Mouse (Mus musculus): ENCODE measurements around the gene Pik3r1. TPM values are rescaled to one million over a fixed set of nuclear protein-coding genes. Genes with fewer than 3 reads are reported as not detected.

Pik3r1 gene
- polyA plus RNA-seq, 1 experiment = 6.8 TPM

DNA sequence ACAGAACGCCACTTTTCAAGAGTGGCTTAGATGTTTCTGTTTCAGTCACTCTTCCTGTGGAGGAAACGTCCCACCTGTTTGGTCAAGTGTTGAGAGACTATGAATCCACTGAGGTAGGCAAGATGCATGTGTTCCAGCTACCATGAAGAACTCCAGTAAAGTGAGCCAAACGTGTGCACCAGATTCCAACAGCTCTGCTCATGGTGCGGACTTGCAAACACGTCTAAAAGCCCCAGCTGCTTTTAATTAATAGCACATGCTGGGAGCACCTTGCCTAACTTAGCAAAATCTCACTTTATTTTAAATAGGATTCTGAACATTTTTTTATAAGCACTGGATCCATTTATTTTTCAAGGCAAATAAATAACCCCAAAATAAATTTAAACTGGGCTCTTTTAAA lies 40.2 kb downstream of the Pik3r1 start:
- TF ChIP-seq SRF (IDR thresholded peaks at IDR 0.05; ENCODE audit: control insufficient read depth, insufficient read length, low read depth) (no peak), CEBPB (IDR thresholded peaks at IDR 0.05; ENCODE audit: insufficient read depth, poor library complexity, severe bottlenecking) (no peak), TCF3 (IDR thresholded peaks at IDR 0.05; ENCODE audit: insufficient read length, low read depth) (no peak), TCF12 (IDR thresholded peaks at IDR 0.05; ENCODE audit: insufficient read depth, poor library complexity, severe bottlenecking) (no peak), USF1 (IDR thresholded peaks at IDR 0.05; ENCODE audit: low read depth) (no peak), POLR2AphosphoS2 (IDR thresholded peaks at IDR 0.05; ENCODE audit: insufficient read length, low read depth) (no peak), MYOG (IDR thresholded peaks at IDR 0.05; ENCODE audit: control insufficient read depth in 1 of 3, insufficient read depth in 1 of 3, insufficient read length in 2 of 3, low read depth in 2 of 3) (no peak), POLR2A (IDR thresholded peaks at IDR 0.05; ENCODE audit: insufficient read length, low read depth) (no peak), REST (IDR thresholded peaks at IDR 0.05; ENCODE audit: insufficient read depth, insufficient read length) (no peak), MYOD1 (IDR thresholded peaks at IDR 0.05; ENCODE audit: control insufficient read depth in 1 of 3, insufficient read length in 2 of 3, low read depth in 2 of 3) (no peak), E2F4 (IDR thresholded peaks at IDR 0.05; ENCODE audit: insufficient read depth) (no peak), MAX (IDR thresholded peaks at IDR 0.05; ENCODE audit: low read depth) (no peak)
- H3K36me3 ChIP-seq (ENCODE audit: control insufficient read depth, insufficient read depth) = no peaks in the 10 kb centered on the region

DNA sequence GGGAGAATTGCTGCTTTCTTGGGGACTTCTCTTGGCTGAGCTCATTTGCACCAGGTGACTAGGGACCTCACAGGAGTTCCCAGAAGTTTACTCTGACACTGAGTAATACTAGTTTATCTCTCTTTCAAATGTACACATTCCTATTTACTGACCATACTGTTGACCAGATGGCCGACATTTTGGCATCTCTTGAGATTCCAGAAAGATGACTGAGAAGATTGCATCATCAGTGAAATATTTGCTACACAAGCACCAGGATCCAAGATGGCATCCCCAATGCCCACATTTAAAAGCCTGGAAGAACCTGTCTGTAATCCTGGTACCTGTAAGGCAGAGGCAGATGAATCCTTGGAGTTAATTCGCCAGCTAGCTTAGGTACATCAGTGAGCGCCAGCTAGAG lies 41.1 kb downstream of the Pik3r1 start:
- Histone ChIP-seq H3K4me3 (no peak overlapping the region), H3K36me3 (ENCODE audit: control insufficient read depth, insufficient read depth) (no peaks in the 10 kb centered on the region), H3K4me2 (ENCODE audit: low read depth) (no peak overlapping the region), H3K79me2 (ENCODE audit: control insufficient read depth, insufficient read depth) (peaks cover 81% of the 10 kb centered on the region), H3ac (ENCODE audit: control insufficient read depth, insufficient read length) (no peak overlapping the region), H3K27me3 (ENCODE audit: control insufficient read depth, insufficient read depth, insufficient read length) (no peaks in the 10 kb centered on the region)
- TF ChIP-seq CEBPB (IDR thresholded peaks at IDR 0.05; ENCODE audit: insufficient read depth, poor library complexity, severe bottlenecking) = peak; percentile 66
- no peak for TF ChIP-seq E2F4 (IDR thresholded peaks at IDR 0.05; ENCODE audit: insufficient read depth)
- no peak for TF ChIP-seq REST (IDR thresholded peaks at IDR 0.05; ENCODE audit: insufficient read depth, insufficient read length)
- TF ChIP-seq TCF3 (IDR thresholded peaks at IDR 0.05; ENCODE audit: insufficient read length, low read depth) = no peak
- TF ChIP-seq POLR2AphosphoS2 (IDR thresholded peaks at IDR 0.05; ENCODE audit: insufficient read length, low read depth) = no peak
- no peak for TF ChIP-seq MYOG (IDR thresholded peaks at IDR 0.05; ENCODE audit: control insufficient read depth in 1 of 3, insufficient read depth in 1 of 3, insufficient read length in 2 of 3, low read depth in 2 of 3)
- no peak for TF ChIP-seq MAX (IDR thresholded peaks at IDR 0.05; ENCODE audit: low read depth)

More for the DNA sequence above, 40.2 kb downstream of the Pik3r1 start:
- H3K4me3 ChIP-seq = no peak overlapping the region
- H3K4me2 ChIP-seq (ENCODE audit: low read depth) = no peak overlapping the region
- peaks cover 87% of the 10 kb centered on the region for H3K79me2 ChIP-seq (ENCODE audit: control insufficient read depth, insufficient read depth)
- no peaks in the 10 kb centered on the region for H3K27me3 ChIP-seq (ENCODE audit: control insufficient read depth, insufficient read depth, insufficient read length)
- H3ac ChIP-seq (ENCODE audit: control insufficient read depth, insufficient read length) = no peak overlapping the region

DNA sequence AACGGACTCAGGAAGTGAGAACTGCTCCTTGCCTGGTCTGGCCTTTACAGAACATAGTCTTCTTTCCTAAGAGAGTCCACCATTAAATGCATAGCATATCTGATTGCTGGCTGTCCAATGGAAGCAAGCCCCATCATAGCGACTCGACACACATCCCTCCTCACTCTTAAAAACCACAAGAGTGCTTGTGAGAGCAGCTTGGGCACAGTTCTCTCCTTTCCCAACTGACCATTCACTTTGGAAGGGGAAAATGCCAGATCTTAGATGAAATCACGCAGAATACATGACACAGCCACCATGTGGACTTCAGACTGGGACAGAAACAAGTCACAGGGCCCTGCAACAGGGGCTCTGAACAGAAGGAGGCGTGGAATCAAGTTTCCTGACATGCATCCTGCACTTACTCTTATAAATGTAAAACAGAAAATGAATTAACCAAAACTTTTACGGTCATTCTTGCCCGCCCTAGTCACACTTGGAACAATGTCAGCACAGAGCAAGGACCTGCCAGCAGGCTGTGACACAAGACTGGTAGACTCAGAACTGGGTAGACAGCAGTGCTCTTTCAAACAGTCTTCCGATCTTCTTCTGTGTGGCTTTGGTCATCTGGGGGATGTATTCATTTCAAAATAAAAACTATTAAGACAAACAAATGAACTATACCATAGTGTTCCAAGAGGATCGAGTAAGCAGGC lies 46.0 kb downstream of the Pik3r1 start:
- H3ac ChIP-seq (ENCODE audit: control insufficient read depth, insufficient read length) = no peak overlapping the region
- TF ChIP-seq REST (IDR thresholded peaks at IDR 0.05; ENCODE audit: insufficient read depth, insufficient read length) (no peak), POLR2AphosphoS2 (IDR thresholded peaks at IDR 0.05; ENCODE audit: insufficient read length, low read depth) (no peak), MYOG (IDR thresholded peaks at IDR 0.05; ENCODE audit: control insufficient read depth in 1 of 3, insufficient read depth in 1 of 3, insufficient read length in 2 of 3, low read depth in 2 of 3) (no peak), SRF (IDR thresholded peaks at IDR 0.05; ENCODE audit: control insufficient read depth, insufficient read length, low read depth) (no peak), CEBPB (IDR thresholded peaks at IDR 0.05; ENCODE audit: insufficient read depth, poor library complexity, severe bottlenecking) (no peak), TCF3 (IDR thresholded peaks at IDR 0.05; ENCODE audit: insufficient read length, low read depth) (no peak), USF1 (IDR thresholded peaks at IDR 0.05; ENCODE audit: low read depth) (no peak)

DNA sequence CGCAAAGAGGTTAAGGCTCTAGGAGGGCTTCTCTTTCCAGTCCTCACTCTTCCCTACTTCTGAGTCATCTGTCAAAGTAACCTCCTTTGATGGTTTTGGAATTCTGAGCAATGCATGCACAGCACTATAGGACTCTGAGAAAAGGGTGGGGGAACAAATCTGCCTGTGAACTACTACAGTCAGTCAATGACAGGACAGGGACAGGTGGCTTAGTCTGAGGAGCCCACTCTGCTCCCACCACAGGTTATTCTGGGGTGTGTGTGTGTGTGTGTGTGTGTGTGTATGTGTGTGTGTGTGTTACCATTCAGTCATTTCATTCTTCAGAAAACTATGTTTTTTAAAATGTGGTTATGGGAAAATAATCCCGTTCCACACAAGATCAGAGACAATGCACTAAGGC lies 46.9 kb downstream of the Pik3r1 start:
- TF ChIP-seq USF1 (IDR thresholded peaks at IDR 0.05; ENCODE audit: low read depth) (no peak), MYOD1 (IDR thresholded peaks at IDR 0.05; ENCODE audit: control insufficient read depth in 1 of 3, insufficient read length in 2 of 3, low read depth in 2 of 3) (peak in 1 of 3 experiments; percentile 59), POLR2A (IDR thresholded peaks at IDR 0.05; ENCODE audit: insufficient read length, low read depth) (no peak)
- Histone ChIP-seq H3K36me3 (ENCODE audit: control insufficient read depth, insufficient read depth) (no peaks in the 10 kb centered on the region), H3K4me2 (ENCODE audit: low read depth) (no peak overlapping the region)

More for the DNA sequence above, 46.0 kb downstream of the Pik3r1 start:
- Histone ChIP-seq H3K4me3 (no peak overlapping the region), H3K4me2 (ENCODE audit: low read depth) (peak overlapping the region; percentile 32), H3K27me3 (ENCODE audit: control insufficient read depth, insufficient read depth, insufficient read length) (no peaks in the 10 kb centered on the region), H3K36me3 (ENCODE audit: control insufficient read depth, insufficient read depth) (no peaks in the 10 kb centered on the region), H3K79me2 (ENCODE audit: control insufficient read depth, insufficient read depth) (peaks cover 65% of the 10 kb centered on the region)

DNA sequence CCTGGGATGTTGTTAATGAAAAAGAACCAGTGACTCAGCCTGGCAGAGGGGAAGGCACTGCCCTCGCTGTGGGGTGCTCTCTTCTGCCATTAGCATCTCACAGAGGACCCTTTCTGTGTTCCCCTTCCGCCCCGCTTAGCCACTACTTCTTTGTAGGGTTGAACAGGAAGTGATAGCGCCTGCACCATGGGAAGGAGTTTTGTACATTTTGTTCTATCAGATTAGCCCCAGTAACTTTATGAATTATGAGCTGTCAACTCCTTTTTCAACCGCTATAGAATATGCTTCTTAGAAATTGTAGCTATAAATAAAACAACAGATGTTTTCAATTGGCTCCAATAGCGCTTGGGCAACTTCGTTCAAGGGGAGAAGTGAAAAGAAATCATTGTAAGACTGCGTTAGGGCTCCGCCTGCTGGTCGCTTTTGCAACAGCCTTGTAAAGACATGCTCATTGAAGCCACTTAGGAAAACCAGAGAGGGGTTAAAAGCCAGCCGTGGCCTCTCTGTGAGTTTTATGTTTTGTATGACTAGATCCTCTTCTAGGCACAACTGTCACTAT lies 48.6 kb downstream of the Pik3r1 start:
- Histone ChIP-seq H3K4me2 (ENCODE audit: low read depth) (no peak overlapping the region), H3ac (ENCODE audit: control insufficient read depth, insufficient read length) (no peak overlapping the region), H3K27me3 (ENCODE audit: control insufficient read depth, insufficient read depth, insufficient read length) (no peaks in the 10 kb centered on the region), H3K36me3 (ENCODE audit: control insufficient read depth, insufficient read depth) (no peaks in the 10 kb centered on the region), H3K4me3 (no peak overlapping the region), H3K79me2 (ENCODE audit: control insufficient read depth, insufficient read depth) (peaks cover 68% of the 10 kb centered on the region)
- no peak for TF ChIP-seq TCF12 (IDR thresholded peaks at IDR 0.05; ENCODE audit: insufficient read depth, poor library complexity, severe bottlenecking)
- TF ChIP-seq SRF (IDR thresholded peaks at IDR 0.05; ENCODE audit: control insufficient read depth, insufficient read length, low read depth) = no peak
- no peak for TF ChIP-seq REST (IDR thresholded peaks at IDR 0.05; ENCODE audit: insufficient read depth, insufficient read length)
- TF ChIP-seq E2F4 (IDR thresholded peaks at IDR 0.05; ENCODE audit: insufficient read depth) = no peak
- no peak for TF ChIP-seq CEBPB (IDR thresholded peaks at IDR 0.05; ENCODE audit: insufficient read depth, poor library complexity, severe bottlenecking)
- TF ChIP-seq TCF3 (IDR thresholded peaks at IDR 0.05; ENCODE audit: insufficient read length, low read depth) = no peak

More for the DNA sequence above, 46.9 kb downstream of the Pik3r1 start:
- no peak overlapping the region for H3ac ChIP-seq (ENCODE audit: control insufficient read depth, insufficient read length)
- H3K4me3 ChIP-seq = no peak overlapping the region
- H3K27me3 ChIP-seq (ENCODE audit: control insufficient read depth, insufficient read depth, insufficient read length) = no peaks in the 10 kb centered on the region
- peaks cover 67% of the 10 kb centered on the region for H3K79me2 ChIP-seq (ENCODE audit: control insufficient read depth, insufficient read depth)
